Mouse (Mus musculus): ENCODE measurements around the gene Rgs6.

DNA sequence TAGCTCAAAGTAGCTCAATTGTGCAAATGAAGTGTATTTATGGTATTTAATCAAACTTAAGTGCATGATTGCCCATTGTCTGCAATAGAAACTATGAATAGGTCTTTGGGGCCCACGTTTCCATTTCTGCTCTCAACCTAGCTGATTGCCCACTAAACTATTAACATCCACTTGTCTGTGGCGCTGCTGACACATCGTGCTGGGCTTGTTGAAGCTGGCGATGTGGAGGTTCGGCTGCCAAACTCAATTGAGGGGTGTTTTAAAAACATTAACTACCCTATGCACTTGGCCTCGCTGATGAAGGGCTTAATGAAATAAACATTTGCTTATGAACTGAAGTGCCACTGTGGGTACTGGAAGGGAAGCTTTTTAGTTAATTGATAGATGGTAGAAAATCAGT lies 211.8 kb downstream of the Rgs6 start:
- TF ChIP-seq CTCF (IDR thresholded peaks at IDR 0.05; ENCODE audit: low read depth) (no peak), EP300 (IDR thresholded peaks at IDR 0.05; ENCODE audit: low read depth) (no peak)

Measured in liver, embryonic 14.5 days (tissue).